Mouse (Mus musculus) G1E (cell line): Measurements from ENCODE around the gene Gm11595.

Experiments
- CTCF ChIP-seq: IDR thresholded peaks from 2 replicates; pipeline ENCODE4 v1.5.1; 2012; ENCODE audit warnings: low read depth, low read length, inconsistent platforms, mixed read lengths
- GATA1 ChIP-seq: IDR thresholded peaks from 2 replicates; pipeline ENCODE4 v1.6.1; 2012; ENCODE audit warnings: borderline replicate concordance, low read length, inconsistent platforms, mixed read lengths

GRCm38 (mm10) chr11:99743985-99744384, 28.7 kb downstream of the Gm11595 start:
- no peak for TF ChIP-seq GATA1
- TF ChIP-seq CTCF = no peak
